Mouse (Mus musculus) stomach, embryonic 15.5 days (tissue): ENCODE measurements around the gene Lrrc25. TPM values are rescaled to one million over a fixed set of nuclear protein-coding genes. Genes with fewer than 3 reads are reported as not detected.

Experiments
- ATAC-seq: fragments of 200-750 bp; cut with Nextera tagmentation; 2 replicates; pipeline ENCODE4 v1.8.0; 2017; ENCODE audit warnings: low read depth, moderate number of reproducible peaks, moderate TSS enrichment; ENCODE audit not compliant: insufficient read depth, low FRiP score
- H3K27ac ChIP-seq: fragments of 300-500 bp; sonication (generic); 2 replicates; pipeline ENCODE4 v1.5.1; 2015; ENCODE audit warnings: mild to moderate bottlenecking, inconsistent platforms
- H3K27me3 ChIP-seq: fragments of 300-500 bp; sonication (generic); replicated peaks from 2 replicates; pipeline ENCODE4 v1.6.1; 2015; ENCODE audit warnings: inconsistent platforms
- H3K36me3 ChIP-seq: fragments of 300-500 bp; sonication (generic); 2 replicates; pipeline ENCODE4 v1.6.1; 2015; ENCODE audit warnings: inconsistent platforms
- H3K4me1 ChIP-seq: fragments of 300-500 bp; sonication (generic); 2 replicates; pipeline ENCODE4 v1.6.1; 2015; ENCODE audit warnings: inconsistent platforms
- H3K4me2 ChIP-seq: fragments of 300-500 bp; sonication (generic); 2 replicates; pipeline ENCODE4 v1.6.1; 2015; ENCODE audit warnings: mild to moderate bottlenecking, inconsistent platforms
- H3K4me3 ChIP-seq: fragments of 300-500 bp; sonication (generic); replicated peaks from 2 replicates; pipeline ENCODE4 v1.5.1; 2015; ENCODE audit warnings: inconsistent platforms
- H3K9ac ChIP-seq: fragments of 300-500 bp; sonication (generic); 2 replicates; pipeline ENCODE4 v1.6.1; 2015; ENCODE audit warnings: inconsistent platforms
- H3K9me3 ChIP-seq: fragments of 300-500 bp; sonication (generic); 2 replicates; pipeline ENCODE4 v1.6.1; 2016; ENCODE audit warnings: inconsistent platforms
- WGBS: fragments of 180-500 bp; shearing (Covaris S2); methylation state at CpG from one replicate; pipeline ENCODE4 v1.1.7; 2015; 5-methylcytosine and 5-hydroxymethylcytosine counted together
- polyA plus RNA-seq: library from polyadenylated mRNA; unstranded; fragments of >200 nt; fragmentation: Nextera tagmentation; extraction: Ambion mirVana; gene quantifications from 2 replicates; pipeline ENCODE4 v1.2.1, GENCODE M21; 2015

Lrrc25 gene
- polyA plus RNA-seq, 1 experiment from 2014 or later = 3.9 TPM

DNA sequence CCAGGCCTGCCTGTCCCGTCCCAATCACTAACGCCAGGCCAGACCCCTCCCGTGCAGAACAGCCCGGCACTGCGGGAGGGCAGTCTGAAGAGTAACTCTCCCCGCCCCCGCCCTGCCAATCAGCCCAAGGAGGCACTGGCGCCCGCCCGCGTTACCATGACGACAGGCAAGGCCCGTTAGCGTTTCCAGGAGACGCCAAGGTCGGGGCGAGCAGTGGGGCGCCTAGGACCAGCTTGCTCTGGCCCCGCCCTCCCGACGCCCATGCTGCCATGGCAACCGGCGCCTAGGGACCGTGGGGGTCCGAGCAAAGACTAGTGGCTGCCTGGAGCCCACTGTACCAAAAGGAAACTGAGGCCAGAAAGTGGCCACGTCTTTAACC lies 14.7 kb upstream of the Lrrc25 start:
- WGBS = 3% methylated on average over 26 of the region's 26 CpGs
- peaks cover 14% of the 10 kb centered on the region for H3K36me3 ChIP-seq
- ATAC-seq = peak; percentile 59
- no peaks in the 10 kb centered on the region for H3K9me3 ChIP-seq
- H3K27me3 ChIP-seq = no peaks in the 10 kb centered on the region
- peak overlapping the region; percentile 77; the same call in 1 of the 2 replicates for H3K27ac ChIP-seq
- peaks cover 43% of the 10 kb centered on the region for H3K4me1 ChIP-seq
- H3K4me3 ChIP-seq = 0 out of 2 replicates have a peak overlapping the region, but pooled peaks have one; percentile 3
- H3K9ac ChIP-seq = no peak overlapping the region
- H3K4me2 ChIP-seq = peak overlapping the region; percentile 50

DNA sequence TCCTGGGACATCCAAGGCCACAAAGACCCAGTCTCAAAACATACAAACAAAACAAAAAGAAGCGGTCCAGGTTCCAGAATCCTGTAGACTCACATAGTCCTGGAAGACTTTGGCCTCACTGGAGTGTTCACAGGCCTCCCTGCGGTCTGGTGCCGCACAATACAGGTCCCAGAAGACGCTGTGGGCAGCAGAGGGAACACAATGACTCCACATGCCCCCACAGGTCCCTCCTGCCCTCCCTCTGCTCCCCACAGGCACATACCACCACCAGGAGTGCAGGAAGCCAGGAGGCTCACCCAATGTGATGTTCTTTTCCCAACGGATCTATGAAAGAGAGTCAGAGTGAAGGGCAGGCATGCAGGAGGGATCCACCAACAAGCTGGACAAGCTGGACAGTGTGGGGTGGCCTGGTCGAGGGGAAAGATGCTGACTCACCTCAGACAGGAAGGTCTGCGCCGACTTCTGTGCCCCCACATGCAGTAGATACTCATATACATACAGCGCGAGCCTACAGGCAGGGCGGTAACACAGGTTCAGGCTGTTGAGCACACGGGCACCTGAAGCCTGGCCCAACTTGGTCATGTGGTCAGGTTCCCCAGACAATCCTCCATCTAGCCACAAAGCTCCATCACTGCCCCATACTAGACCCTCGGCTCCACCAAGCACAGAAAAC lies 13.7 kb upstream of the Lrrc25 start:
- no peak overlapping the region for H3K9ac ChIP-seq
- ATAC-seq = no peak
- H3K4me3 ChIP-seq = no peak overlapping the region
- H3K36me3 ChIP-seq = peaks cover 8% of the 10 kb centered on the region; the same call in 1 of the 2 replicates
- H3K27ac ChIP-seq = no peak overlapping the region
- H3K27me3 ChIP-seq = no peaks in the 10 kb centered on the region
- H3K9me3 ChIP-seq = no peaks in the 10 kb centered on the region
- H3K4me2 ChIP-seq = no peak overlapping the region
- 92% methylated on average over 13 of the region's 13 CpGs for WGBS
- peaks cover 47% of the 10 kb centered on the region for H3K4me1 ChIP-seq

DNA sequence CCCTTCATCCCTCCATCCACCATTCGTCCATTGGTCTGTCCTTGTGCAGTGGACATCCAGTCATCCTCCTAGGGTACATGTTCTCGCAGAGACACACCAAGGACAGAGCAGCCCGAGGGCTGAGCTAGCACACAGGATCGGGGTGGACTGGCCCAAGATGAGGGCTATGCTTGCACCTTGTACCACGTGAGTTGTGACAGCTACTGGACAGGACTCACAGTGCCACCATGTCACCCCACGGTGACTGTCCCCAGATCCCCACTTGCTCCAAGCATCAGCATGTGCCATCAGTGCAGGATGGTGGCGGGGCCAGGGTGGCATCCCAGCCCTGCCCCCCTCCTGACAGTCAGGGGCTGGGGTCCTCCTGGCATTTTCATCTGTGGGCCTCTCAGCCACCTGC lies 11.4 kb upstream of the Lrrc25 start:
- WGBS = 80% methylated on average over 7 of the region's 7 CpGs
- Histone ChIP-seq H3K4me3 (no peak overlapping the region), H3K9ac (no peak overlapping the region), H3K9me3 (no peaks in the 10 kb centered on the region), H3K27me3 (no peaks in the 10 kb centered on the region), H3K27ac (no peak overlapping the region), H3K4me1 (peaks cover 44% of the 10 kb centered on the region), H3K36me3 (peaks cover 8% of the 10 kb centered on the region; the same call in 1 of the 2 replicates), H3K4me2 (no peak overlapping the region)
- ATAC-seq = no peak

DNA sequence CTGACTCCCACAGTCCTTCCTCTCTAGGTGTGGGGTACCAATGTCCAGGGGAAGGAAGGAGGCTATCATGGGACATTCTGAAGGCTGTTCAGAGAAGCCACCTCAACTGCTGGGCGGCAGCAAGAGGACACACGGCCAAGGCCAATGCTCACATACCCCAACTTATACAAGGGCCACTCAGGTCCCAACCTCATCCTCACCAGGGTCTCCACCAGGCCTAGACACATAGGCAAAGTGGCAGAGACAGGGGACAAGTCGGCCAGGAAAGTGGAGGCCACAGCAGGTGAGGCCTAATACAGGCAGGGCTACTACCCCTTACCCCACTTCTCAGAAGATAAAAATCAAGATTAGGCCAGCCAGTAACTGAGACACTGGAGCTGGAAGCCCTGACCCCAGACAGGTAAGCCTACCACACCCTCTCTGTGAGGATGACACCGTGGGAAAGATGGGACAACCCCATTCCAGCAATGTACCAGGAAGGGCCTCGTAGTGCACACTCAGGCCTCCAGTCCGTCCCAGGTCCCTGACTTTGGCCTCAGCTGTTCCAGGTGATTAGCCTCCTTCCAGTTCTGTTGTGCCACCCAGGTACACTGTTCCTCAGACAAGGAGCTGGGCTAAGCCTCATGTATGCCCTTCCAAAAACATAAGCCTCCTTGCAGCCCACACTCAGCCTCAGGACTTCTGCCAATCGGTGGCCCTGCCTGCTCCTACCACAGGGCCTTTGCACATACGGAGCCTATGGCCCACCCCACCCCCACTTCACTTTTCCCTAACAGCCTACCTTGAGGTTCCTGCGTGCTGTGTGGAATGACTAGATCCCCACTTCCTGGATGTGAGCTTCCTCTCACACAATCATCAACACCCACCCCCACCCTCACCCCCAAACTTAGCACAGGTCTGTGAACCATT lies 9.8 kb upstream of the Lrrc25 start:
- H3K9ac ChIP-seq = no peak overlapping the region
- H3K27me3 ChIP-seq = no peaks in the 10 kb centered on the region
- no peaks in the 10 kb centered on the region for H3K9me3 ChIP-seq
- no peak for ATAC-seq
- peaks cover 39% of the 10 kb centered on the region for H3K4me1 ChIP-seq
- peak overlapping the region; percentile 97; the same call in 1 of the 2 replicates for H3K4me2 ChIP-seq
- no peak overlapping the region; the same call in 1 of the 2 replicates for H3K4me3 ChIP-seq
- H3K27ac ChIP-seq = no peak overlapping the region
- H3K36me3 ChIP-seq = peaks cover 8% of the 10 kb centered on the region; the same call in 1 of the 2 replicates
- WGBS = 85% methylated on average over 9 of the region's 9 CpGs

DNA sequence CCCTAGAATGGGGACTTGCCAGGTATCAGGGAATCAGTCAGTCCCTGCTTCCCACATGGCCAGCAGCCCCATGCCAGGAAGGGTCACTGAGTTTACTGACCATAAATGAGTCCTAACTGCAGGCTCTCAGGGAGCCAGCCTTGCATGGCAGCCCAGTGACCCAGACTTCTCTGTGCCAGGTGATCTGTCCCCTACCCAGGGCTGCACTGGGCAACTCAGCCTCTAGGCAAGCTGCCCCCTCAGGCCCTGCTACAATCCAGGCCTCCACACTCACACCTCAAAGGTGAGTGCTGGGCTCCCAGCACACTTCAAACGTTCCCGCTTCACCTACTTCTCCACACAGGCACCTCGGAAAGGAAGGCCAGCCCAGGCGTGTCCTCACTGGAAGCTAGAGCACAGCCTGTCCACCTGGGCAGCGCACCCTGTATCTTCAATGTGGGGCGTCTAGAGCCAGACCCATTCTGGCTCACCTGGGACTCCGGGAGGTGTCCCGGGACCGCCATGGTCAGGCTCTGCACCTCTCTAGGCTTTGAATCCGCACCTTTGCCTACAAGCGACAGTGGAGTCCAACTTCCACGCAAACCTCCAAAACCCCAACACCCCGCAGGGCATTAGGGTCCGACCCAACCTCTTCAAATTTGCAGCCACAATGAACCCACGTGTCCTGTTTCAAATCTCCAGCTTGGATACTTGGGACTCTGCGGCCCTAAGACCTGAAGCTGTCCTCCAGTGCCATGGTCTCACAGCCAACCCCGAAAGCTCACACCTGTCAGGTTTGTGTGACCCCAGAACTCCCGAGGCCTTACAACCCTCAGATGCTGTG lies 9.0 kb upstream of the Lrrc25 start:
- Histone ChIP-seq H3K4me1 (peaks cover 36% of the 10 kb centered on the region), H3K4me2 (peak overlapping the region; percentile 97), H3K27me3 (no peaks in the 10 kb centered on the region), H3K4me3 (peak overlapping the region; percentile 81), H3K27ac (no peak overlapping the region), H3K9ac (peak overlapping the region; percentile 18; the same call in 1 of the 2 replicates), H3K9me3 (no peaks in the 10 kb centered on the region), H3K36me3 (peaks cover 8% of the 10 kb centered on the region; the same call in 1 of the 2 replicates)
- no peak for ATAC-seq
- 58% methylated on average over 18 of the region's 18 CpGs for WGBS

GRCm38 (mm10) chr8:70607603-70607897 lies 8.4 kb upstream of the Lrrc25 start:
- no peak for ATAC-seq

DNA sequence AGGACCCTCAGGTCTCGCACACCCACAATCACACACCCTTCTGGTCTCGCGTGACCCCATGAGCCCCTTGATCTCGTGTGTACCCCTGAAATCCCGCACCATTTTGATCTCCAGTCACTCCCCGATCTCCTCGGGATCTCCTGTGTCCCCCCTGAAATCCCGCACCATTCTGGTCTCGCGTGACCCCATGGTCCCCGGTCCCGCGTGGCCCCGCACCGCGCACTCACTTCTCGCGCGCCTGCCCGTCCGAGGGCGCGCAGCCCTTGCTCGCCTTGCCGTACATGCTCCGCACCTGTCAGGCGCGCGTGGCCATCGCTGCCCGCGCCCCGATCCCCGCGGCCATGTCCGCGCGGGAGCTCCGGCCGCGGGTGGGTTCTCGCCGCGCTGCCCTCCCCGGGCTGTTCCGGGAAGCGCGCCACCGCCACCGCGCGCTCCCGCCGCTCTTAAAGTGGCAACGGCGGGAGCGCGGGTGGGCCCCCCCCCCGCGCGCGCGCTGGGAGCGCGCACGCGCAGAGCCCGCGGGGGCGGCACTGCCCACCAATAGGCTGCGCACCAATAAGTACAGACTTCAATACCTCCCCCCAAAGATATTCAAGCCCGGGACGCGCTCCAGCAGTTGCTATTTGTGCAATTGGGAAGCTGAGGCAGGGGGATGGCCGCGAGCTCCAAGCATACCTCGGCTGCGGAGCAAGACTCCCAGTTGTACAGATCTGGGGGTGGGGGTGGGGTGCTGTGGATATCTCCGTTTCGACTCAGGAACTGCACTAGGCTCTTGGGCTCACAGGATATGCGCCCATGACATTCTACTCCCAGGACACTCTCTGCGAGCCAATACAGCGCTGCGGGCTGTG lies 7.8 kb upstream of the Lrrc25 start:
- peak overlapping the region; percentile 97 for H3K4me2 ChIP-seq
- H3K4me1 ChIP-seq = peaks cover 38% of the 10 kb centered on the region
- peak overlapping the region; percentile 81 for H3K4me3 ChIP-seq
- no peaks in the 10 kb centered on the region for H3K27me3 ChIP-seq
- H3K27ac ChIP-seq = peak overlapping the region; percentile 99
- no peaks in the 10 kb centered on the region for H3K9me3 ChIP-seq
- H3K9ac ChIP-seq = peak overlapping the region; percentile 96
- H3K36me3 ChIP-seq = no peaks in the 10 kb centered on the region
- ATAC-seq = no peak
- 1% methylated on average over 72 of the region's 84 CpGs for WGBS

More at GRCm38 (mm10) chr8:70607603-70607897, 8.4 kb upstream of the Lrrc25 start:
- Histone ChIP-seq H3K9ac (peak overlapping the region; percentile 96), H3K9me3 (no peaks in the 10 kb centered on the region), H3K36me3 (peaks cover 3% of the 10 kb centered on the region; the same call in 1 of the 2 replicates), H3K27ac (peak overlapping the region; percentile 99; the same call in 1 of the 2 replicates), H3K27me3 (no peaks in the 10 kb centered on the region), H3K4me1 (peaks cover 38% of the 10 kb centered on the region), H3K4me2 (peak overlapping the region; percentile 97), H3K4me3 (peak overlapping the region; percentile 81)
- WGBS = 18% methylated on average over 6 of the region's 6 CpGs

- WGBS = 6% methylated on average over 26 of the region's 26 CpGs
- Histone ChIP-seq H3K9me3 (no peaks in the 10 kb centered on the region), H3K27me3 (no peaks in the 10 kb centered on the region), H3K4me1 (peaks cover 42% of the 10 kb centered on the region), H3K4me2 (peak within 1 kb of the TSS; percentile 97), H3K36me3 (no peaks in the 10 kb centered on the region), H3K4me3 (peak within 1 kb of the TSS; percentile 81), H3K9ac (peak within 1 kb of the TSS; percentile 96), H3K27ac (peak within 1 kb of the TSS; percentile 99)
- no peak for ATAC-seq
Observed at GRCm38 (mm10) chr8:70608749-70609367, 7.1 kb upstream of the Lrrc25 start, which contains the start of gene Ssbp4. Ssbp4 (minus strand) TSS chr8:70608872.

- peak overlapping the region; percentile 5 for H3K9ac ChIP-seq
- H3K9me3 ChIP-seq = no peaks in the 10 kb centered on the region
- H3K4me1 ChIP-seq = peaks cover 44% of the 10 kb centered on the region
- peak overlapping the region; percentile 97 for H3K4me2 ChIP-seq
- peak; percentile 70 for ATAC-seq
- peak overlapping the region; percentile 52 for H3K4me3 ChIP-seq
- peak overlapping the region; percentile 99 for H3K27ac ChIP-seq
- WGBS = under 1% methylated on average over 36 of the region's 39 CpGs
- no peaks in the 10 kb centered on the region for H3K27me3 ChIP-seq
- H3K36me3 ChIP-seq = no peaks in the 10 kb centered on the region
Observed at GRCm38 (mm10) chr8:70609368-70609848, 6.5 kb upstream of the Lrrc25 start.
